Mouse (Mus musculus): ENCODE results near the gene Pcyox1. TPM values are rescaled to one million over a fixed set of nuclear protein-coding genes. Genes with fewer than 3 reads are reported as not detected.

Pcyox1 gene
- total RNA-seq (2015): 37.9 and 47.9 TPM in 2 replicates
- total RNA-seq (2017): 62.6 and 84.6 TPM in 2 replicates

DNA sequence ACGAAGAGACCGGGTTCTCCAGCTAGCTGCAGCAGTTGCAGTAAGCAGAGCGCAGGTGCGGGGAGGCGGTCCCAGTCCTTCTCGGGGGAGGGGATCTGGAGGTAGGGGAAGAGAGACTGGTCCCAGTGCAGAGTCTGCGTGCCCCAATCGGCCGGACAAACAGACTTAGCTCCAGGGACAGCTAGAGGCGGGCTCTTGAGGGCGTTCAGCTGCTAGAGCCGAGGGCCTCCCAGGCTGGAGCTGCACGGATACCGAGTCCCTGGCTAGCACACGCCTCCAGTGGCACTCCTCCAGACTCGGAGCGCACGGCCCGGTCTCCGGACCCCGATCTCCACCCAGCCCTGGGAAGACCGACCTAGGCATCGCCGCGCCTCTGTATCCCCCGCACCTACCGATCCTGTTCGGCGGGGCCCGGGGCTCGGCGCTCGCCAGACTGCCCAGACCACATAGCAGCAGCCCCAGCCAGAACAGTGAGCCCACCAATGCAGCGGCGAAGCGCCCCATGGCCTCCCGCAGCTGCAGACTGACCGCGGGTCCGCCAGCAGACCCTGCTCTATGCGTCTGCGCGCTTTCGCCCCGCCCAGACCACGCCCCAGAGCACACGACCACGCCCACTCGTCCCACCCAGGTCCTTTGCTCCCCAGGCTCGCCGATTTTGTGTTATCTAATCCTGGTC, at the start of gene Pcyox1:
Pcyox1 (minus strand) TSS at position 574 of the 676 bp plus-strand sequence.
- ATAC-seq (ENCODE audit: poor library complexity, severe bottlenecking): peak; percentile 80

DNA sequence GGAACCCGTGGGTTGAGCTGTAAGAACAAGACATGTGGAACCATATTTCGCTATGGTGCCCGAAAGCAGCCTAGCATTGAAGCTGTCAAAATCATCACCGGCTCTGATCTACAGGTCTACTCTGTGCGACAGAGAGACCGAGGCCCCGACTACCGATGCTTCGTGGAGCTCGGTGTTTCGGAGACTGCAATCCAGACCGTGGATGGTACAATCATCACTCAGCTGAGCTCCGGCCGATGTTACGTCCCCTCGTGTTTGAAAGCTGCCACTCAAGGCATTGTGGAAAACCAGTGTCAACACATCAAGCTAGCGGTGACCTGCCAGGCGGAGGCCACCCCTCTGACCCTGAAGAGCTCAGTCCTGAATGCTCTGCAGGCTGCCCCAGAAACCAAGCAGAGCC, 48.6 kb upstream of the Pcyox1 start:
- ATAC-seq (ENCODE audit: poor library complexity, severe bottlenecking): no peak

DNA sequence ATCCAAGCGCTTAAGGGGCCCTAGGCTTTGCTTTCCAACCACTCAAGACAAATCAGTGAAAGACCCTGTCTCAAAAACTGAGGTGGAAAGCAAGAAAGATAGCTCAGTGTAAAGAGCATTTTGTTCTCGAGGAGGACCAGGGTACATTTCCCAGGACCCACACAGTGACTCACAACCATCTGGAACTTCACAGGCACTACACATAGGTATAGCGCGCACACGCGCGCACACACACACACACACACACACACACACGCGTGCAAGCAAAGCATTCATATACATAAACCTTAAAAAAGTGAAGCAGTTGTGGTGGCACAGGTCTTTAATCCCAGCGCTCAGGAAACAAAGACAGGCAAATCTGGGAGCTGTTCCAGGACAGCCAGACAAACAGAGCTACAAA, 44.6 kb upstream of the Pcyox1 start:
- ATAC-seq (ENCODE audit: poor library complexity, severe bottlenecking): no peak

DNA sequence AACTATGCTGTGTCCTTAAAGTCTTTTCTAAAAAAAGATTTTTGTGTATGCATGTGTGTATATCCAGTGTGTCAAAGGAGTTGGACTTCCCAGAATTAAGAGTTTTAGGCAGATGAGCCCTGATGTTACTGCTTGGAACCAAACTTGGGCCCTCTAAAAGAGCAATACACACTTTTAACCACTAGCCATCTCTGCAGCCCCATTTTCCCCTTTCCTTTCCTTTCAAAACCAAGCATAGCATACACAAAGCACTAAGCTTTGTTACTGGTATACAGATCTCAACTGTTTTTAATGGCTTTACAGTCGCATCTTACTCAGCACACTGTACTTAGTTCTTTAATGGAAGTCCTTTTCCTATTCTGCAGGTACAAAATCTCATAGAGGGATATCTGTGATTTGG, 42.6 kb upstream of the Pcyox1 start:
- no peak for ATAC-seq (ENCODE audit: poor library complexity, severe bottlenecking)

DNA sequence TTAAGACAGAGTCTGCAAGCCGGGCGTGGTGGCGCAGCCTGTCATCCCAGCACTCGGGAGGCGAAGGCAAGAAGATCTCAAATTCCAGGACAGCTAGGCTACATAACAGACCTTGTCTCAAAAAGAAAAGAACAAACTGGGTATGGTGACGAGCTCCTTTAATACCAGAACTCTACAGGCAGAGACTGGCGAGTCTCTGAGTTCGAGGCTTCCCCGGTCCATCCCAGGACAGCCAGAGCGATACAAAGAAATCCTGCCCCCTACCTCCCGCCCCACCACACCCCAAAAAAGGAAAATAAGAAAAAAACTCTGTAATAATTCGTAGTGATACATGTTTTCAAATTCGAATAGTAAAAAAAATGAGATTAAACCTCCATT, 42.2 kb upstream of the Pcyox1 start:
- no peak for ATAC-seq (ENCODE audit: poor library complexity, severe bottlenecking)

DNA sequence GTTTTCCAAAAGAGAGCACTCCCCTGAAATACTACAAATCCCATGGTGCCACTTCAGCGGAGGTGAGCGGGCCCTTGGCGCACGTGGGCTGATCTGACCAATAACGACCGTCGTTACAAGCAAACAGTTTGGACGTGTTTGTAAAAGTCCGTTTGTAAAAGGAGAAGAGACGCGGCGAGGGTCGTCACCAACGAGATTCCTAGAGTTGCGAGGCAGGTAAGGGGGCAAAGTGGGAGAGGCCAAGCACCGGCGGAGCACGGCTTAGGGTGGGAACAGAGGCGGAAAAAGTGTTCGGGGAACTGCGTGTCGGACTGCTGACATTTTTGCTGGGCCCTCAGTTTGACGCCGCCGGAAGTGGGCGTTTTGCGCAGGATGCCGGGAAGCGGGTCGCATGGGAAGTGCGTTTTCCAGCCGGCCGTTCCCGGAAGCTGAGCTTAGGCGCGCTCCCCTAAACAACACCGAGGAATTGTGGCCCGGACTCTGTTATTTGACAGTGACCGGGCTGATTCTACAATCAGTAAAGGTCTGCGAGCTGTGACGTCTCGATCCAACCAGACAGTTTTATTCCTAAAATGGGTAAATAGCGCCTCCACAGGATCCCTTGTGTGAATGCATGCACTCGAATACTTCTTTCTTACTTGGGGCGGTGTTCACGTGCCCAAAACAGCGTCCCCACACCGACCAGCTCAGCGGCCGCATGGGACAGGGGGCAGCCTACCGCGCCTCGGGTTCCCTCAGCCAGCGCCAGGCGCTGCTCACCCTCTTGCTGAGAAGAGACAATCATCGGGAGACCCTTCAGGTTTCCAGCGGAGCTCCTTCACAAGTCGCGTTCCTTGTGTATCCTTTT, 41.5 kb upstream of the Pcyox1 start, which contains the start of gene C87436:
C87436 (plus strand) TSS at position 103 of the 847 bp plus-strand sequence.
- peak; percentile 89 for ATAC-seq (ENCODE audit: poor library complexity, severe bottlenecking)

DNA sequence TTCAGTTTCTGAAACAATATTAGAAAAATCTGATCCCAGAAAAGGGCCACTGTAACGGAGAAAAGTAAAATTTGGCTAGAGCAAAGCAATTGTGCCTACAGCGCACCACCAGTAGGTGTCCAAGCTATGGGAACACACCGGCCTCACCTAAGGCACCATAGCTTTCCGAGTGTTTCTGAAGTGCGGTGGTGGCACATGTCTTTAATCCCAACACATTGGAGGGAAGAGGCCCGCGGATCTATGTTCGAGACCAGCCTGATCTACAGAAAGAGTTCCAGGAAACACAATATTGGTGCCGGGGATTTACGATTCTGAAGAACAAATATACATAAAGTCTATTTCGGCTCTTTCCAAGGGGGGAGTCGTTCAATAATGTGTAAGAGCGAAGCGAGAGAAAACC, 40.8 kb upstream of the Pcyox1 start:
- peak; percentile 43 for ATAC-seq (ENCODE audit: poor library complexity, severe bottlenecking)

DNA sequence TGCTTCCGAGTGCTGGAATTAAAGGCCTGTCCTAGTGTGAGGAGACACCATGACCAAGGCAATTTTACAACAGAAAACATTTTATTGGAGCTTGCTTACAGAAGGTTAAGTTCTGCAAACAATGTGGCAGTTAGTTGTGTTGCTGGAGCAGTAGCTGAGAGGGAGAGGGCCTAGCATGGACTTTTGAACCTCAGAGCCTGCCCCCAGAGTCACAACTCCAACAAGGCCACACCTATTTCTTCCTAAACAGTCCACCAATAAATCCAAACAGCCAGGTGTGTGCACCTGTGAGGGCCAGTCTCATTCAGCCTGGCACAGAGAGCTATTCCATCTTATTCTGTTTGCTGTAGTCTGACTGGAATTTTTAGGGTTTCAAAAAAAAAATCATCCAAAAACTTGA, 36.7 kb upstream of the Pcyox1 start:
- ATAC-seq (ENCODE audit: poor library complexity, severe bottlenecking): no peak

DNA sequence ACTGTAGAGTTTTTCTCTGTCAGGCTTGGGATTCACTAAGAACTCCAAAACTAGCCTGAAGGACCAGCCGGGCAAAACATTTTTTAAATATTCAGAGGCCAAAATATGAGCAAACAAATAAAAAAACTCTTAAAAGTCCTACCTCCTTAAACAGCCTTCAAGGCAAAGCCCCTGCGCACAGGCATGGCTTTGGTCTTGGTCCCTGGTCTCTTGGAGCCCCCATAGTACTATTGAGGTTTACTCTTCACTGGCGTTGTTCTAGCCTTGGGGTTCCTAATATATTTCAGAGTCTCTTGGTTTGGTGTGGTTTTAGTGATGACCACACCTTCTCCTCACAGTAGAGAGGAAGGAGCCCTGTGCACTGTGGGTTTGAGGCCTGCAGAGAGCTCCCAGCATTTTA, 34.6 kb upstream of the Pcyox1 start:
- no peak for ATAC-seq (ENCODE audit: poor library complexity, severe bottlenecking)

DNA sequence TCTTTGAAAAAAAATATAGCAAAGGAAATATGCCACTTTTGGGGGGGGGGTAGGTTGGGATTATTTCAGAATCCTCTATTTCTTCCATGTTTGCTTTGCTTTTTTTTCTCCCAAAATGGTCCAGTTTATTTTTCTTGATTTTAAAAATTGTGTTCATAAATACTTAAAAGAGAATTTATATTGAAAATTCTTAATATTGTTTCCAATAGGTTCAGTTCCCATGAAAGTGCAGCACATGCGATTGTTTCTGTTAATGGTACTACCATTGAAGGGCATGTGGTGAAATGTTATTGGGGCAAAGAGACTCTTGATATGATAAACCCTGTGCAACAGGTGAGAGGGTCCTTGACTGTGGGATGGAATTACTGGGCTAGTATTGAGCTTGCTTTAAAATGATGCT, 29.4 kb upstream of the Pcyox1 start, which contains the start of gene Gm44790:
Gm44790 (plus strand) TSS at position 301 of the 400 bp plus-strand sequence.
- no peak for ATAC-seq (ENCODE audit: poor library complexity, severe bottlenecking)

DNA sequence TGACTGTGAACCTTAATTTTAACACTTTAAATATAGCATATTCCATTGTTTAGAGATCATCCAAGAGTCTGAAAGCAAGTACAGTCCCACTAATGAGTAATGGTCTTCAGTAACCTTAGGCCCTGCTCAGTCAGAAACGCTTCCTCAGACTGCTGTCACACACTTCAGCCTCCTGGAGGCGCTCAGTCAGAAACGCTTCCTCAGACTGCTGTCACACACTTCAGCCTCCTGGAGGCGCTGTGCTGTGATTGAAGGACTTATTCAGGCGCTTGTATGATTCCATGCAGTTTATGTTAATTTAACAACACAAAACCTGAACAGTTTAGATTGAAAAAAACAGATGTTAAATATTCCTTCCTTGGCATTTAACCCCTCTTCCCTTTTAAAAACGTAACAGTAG, 23.5 kb upstream of the Pcyox1 start:
- ATAC-seq (ENCODE audit: poor library complexity, severe bottlenecking): peak; percentile 71

DNA sequence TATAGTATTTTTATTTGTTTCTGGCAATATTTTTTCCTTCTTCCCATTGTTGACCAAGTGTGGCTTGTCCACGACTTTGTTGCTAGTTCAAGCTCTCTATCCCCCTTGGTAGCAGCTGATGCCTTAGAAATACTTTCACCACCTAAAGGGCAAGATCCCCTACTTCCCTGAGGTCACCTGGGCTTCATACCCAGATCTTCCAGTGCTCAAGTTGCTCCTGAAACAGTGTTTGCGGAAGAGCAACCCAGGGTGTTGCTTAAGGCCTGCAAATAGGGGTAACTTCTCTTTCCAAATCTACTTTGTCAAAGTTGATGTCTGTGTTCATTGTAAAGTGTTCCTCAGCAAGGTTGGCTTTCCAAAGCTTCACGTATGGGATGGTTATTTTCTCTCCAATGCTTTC, 22.3 kb upstream of the Pcyox1 start:
- peak; percentile 71 for ATAC-seq (ENCODE audit: poor library complexity, severe bottlenecking)

DNA sequence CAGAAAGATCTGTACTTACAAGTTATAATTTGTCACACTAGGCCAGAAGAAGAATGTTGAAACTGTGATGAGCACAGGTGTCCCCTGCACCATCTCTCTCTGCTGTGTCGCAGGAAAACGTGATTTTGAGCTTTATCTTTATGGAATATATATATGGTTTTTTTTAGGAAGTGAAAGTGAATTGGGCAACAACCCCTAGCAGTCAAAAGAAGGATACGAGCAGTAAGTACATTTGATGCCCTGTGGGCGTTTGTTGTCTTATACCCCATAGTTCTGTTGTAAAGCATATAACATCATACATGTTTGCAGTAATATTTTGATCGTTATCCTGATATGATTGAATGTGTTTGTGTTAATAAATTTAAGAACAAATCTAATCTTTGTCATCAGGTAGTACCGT, 21.8 kb upstream of the Pcyox1 start:
- ATAC-seq (ENCODE audit: poor library complexity, severe bottlenecking): peak; percentile 86

DNA sequence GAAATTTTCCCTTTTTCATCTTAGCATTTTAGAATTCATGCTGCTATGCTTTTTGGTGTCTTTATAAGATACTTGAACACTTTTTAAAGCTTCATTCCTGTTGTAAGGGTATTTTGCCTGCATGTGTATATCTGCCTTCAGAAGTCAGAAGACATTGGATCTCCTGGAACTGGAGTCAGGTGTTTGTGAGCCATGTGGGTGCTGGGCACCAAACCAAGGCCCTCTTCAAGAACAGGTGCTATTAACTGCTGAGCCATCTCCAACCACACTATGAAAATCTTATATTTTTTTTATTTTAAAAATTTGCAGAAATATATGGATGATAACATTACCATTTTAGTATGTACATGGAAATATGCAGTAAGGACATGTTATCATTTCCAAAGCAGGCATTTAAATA, 9.4 kb upstream of the Pcyox1 start:
- no peak for ATAC-seq (ENCODE audit: poor library complexity, severe bottlenecking)

DNA sequence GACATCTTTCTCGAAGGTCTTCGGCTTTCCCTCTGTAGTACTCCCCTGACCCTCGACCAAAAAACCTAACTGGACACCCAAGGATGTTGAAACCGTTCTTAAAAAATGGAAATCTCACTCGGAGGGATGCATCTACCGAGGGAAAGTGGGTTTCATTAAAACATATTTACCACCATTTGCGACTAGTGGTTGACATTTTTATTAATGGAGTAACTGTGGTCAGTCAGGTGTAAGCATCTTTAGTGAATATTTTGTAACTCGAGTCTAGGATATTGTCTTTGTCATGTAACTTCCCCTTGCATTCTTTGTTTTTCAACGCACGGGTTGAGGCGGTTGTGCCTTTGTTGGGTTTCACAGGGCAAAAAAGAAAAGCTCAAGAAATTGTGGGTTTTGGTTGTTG, 8.0 kb upstream of the Pcyox1 start:
- no peak for ATAC-seq (ENCODE audit: poor library complexity, severe bottlenecking)

DNA sequence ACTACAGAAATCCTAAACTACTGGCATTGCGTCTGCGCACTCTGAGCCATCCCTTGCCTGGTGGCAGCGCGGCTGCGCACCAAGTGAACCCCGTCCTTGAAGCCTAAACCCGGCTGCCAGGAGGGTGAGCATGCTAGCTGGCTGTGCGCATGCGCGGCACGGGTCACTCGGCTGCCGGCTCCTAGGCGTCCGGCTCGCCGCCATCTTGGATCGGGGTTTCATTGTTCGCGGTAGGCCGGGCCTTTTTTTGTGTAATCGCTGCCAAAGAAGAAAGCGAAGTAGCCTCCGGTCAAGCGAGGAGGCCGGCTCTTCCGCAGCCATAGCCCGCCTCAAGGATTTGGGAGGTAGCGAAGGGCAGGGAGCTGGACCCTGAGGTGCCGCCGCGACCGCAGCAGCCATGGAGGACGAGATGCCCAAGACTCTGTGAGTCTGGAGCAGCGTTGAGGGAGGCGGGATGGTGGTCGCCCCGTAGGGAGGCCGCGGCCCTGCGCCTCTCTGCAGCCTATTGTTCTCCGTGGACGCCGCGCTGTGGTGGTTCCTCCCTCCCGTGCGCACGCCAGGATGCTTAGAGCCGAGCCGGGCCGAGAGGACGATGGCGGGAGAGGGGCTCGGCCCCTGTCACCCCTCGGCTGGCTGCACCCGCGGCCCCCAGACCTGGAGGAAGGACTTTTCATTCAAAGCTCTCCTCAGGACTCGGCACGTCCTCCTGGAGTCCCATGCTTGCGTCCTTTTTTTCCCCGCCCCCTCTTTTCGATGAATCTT, 7.3 kb upstream of the Pcyox1 start, which contains the start of gene Tia1:
Tia1 (plus strand) TSS at position 120 of the 762 bp plus-strand sequence.
- peak; percentile 90 for ATAC-seq (ENCODE audit: poor library complexity, severe bottlenecking)

DNA sequence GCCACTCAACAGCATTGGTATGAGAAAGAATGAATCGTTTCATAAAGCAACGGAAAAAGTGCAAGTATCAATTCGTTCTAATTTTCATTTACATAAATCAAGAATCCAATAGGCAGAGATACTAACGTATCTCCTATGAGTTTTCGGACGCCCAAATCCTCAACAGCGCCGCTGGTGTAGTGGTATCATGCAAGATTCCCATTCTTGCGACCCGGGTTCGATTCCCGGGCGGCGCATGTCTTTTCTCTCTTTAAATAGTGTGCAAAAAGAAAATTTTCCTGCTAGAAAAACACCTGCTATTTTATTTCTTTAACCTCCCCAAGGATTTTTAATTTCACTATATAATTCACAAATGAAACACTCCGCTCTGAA, 6.8 kb upstream of the Pcyox1 start:
- peak; percentile 40 for ATAC-seq (ENCODE audit: poor library complexity, severe bottlenecking)

DNA sequence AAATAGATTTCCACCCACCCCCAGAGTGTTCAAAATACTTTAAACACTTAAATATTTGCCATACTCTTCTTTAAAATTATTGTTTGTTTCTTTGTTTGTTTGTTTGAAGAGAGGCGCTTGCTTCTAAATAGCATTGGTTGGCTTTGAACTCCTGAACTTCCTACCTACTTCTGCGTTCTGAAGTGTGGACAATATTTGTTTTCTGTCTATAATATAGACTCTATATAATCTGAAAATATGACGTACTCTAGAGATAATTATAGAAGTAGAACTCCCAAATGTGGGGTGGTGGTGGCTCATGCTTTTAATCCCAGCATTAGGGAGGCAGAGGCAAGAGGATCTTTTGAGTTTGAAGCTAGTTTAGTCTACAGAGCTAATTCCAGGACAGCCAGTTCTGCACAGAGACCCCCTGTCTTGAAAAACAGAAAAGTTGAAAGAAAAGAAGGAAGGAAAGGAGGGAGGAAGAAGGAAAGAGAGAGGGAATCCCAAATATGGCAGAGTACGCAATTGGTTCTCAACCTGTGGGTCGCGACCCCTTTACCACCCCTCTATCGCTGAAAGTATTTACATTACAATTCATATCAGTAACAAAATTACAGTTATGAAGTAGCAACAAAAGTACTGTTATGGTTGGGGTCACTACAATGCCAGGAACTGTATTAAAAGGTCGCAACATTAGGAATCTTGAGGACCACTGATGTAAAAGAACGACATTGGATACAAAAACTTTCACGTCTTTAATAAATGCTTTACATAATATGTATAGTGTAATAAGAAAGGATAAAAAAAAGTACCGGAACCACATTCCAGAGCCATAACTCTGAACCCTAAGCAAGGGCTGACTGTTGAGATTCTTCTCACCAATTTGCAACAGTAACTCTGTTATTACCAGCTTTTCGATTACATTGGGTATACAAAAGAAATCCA, 6.0 kb upstream of the Pcyox1 start:
- no peak for ATAC-seq (ENCODE audit: poor library complexity, severe bottlenecking)

DNA sequence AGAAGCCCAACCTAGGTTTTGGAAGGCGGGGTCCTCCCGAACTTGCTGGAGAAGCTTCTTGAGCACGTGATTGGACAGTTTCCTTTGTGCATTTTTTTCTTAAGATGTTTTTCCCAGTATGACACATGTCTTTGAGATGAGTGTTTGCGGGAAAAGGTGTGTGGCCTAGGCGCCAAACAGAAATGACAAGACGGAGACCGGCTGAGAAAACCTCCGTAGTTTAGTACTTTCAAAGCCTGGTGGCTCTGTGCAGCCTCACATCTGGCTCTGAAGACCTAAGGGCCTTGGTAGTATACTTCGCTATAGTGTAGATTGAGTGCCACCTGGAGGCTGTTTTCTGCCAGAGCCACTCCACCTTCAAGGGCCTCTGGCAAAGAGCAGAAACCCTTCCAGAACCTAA, 4.0 kb upstream of the Pcyox1 start:
- ATAC-seq (ENCODE audit: poor library complexity, severe bottlenecking): peak; percentile 60

DNA sequence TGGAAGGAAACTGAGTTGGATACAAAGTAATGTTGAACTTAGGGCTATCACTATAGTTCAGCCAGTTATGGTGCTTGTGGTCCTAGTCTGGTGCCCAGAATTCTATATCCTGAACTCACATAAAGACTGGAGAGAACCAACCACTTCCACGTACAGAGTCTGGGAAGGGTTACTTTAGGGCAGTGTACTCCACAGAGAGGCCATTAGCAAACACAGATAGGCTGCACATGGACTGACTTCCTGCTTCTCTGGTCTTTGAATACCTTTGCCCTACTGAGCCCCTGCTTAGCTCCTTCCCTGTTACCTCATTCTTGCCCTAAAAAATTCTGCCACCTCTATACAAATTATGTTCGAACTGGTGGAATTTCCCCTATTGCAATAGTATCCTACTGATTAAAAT, 3.0 kb upstream of the Pcyox1 start:
- ATAC-seq (ENCODE audit: poor library complexity, severe bottlenecking): no peak
